Mouse (Mus musculus): Measurements from ENCODE around the gene Gm1553. TPM values are rescaled to one million over a fixed set of nuclear protein-coding genes. Genes with fewer than 3 reads are reported as not detected.

The Gm1553 gene
- not detected in 2 replicates for total RNA-seq (2021)
- long read RNA-seq = 0 reads

DNA sequence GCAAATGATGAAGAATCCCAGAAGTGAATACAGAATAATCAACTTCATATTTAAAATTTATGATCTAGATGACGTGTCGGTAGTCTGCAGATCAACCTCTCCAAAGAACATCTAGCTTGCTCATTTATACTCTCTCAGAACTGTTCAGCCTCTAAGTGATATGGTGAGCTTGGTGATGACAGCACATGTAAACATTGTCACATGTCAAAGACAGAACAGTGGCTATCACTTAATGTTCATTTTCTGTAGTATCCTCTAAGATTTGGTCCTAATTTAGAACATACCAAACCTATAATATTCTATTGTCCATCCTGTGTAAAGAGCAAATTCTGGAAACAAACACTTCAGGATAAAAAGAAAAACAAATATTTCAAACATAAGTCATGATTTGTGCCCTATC is at the start of gene Gm1553:
Gene Gm1553 (minus strand): TSS at position 101 of the 400 bp plus-strand sequence.
- no peak for DNase-seq

Other genes starting within 250 kb of the Gm1553 start
- not detected in 2 replicates for gene 4932415D10Rik, start 176.0 kb downstream of the Gm1553 start, total RNA-seq (2021)
- gene Gm4924, start 138.4 kb downstream of the Gm1553 start, total RNA-seq (2021) = 5.5 and 7.1 TPM in 2 replicates
- 28.0 and 28.2 TPM in 2 replicates for gene 1190007I07Rik, start 130.6 kb upstream of the Gm1553 start, total RNA-seq (2021)
- 35.7 and 36.6 TPM in 2 replicates for gene Tdg, start 137.2 kb upstream of the Gm1553 start, total RNA-seq (2021)
- gene Glt8d2, start 198.0 kb upstream of the Gm1553 start, total RNA-seq (2021) = 1.4 and 1.8 TPM in 2 replicates
- gene Hcfc2, start 203.5 kb upstream of the Gm1553 start, total RNA-seq (2021) = 26.2 and 27.6 TPM in 2 replicates